Mouse (Mus musculus): ENCODE results near the gene Ift74.

Gene Ift74

DNA sequence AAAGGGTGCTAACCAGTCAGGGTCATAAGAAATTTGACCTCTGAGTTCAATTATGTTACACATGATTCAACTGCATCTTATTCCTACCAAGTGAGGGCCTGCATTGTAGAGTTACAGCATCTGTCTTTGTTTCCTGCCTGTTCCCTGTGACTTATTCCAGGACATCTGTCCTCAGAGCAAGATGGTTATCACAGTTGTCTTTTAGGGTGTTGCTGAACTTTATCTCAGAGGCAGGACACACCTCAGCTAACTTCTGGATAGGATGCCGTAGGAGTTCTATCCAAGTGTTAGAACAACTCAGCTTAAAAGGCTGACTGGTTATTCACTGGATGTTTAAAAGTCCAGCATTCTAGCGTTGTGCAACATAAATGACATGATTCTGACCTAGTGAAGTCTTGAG lies 77.9 kb downstream of the Ift74 start:
- no peak for DNase-seq (ENCODE audit: low read depth, low spot score)

DNA sequence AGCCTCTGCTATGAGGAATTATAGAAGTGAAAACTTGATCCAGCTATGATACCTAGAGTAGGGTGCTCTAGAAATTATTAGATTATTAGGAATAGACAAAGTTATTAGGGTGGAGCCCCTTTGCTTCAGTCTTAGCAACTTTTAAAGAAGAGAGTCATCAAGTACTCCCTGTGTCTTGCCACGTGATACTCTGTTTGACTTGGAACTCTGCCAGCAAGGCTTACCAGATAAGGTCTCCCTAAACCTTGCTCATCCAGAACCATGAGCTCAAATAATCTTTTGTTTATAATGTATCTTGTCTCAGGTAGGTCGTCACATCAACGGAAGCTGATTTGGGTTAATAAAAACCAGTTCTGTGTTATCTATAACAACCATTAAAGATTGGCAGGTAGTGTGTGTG lies 82.1 kb downstream of the Ift74 start:
- no peak for DNase-seq (ENCODE audit: low read depth, low spot score)

- DNase-seq (ENCODE audit: low read depth, low spot score) = no peak
Measured at GRCm38 (mm10) chr4:94711002-94711401, 96.7 kb downstream of the Ift74 start.

DNA sequence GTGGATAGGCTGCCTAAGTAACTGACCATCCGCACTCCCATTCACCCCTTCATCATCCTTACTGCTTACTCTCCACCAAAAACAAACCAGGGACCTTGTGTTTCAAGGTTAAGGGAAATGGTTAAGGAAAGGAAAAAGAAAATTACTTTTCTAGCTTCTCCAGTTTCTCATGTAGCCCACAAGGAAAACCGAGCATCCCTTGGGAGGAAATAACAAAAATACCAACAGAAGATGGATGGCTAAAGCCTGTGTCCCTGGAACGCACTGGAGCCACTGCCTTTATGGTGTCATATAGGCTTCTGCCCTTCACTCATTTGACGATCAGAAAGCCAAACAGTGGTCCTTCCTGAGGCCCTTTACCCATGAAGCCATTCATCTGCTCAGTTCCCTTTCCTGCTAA lies 97.1 kb downstream of the Ift74 start:
- no peak for DNase-seq (ENCODE audit: low read depth, low spot score)

DNA sequence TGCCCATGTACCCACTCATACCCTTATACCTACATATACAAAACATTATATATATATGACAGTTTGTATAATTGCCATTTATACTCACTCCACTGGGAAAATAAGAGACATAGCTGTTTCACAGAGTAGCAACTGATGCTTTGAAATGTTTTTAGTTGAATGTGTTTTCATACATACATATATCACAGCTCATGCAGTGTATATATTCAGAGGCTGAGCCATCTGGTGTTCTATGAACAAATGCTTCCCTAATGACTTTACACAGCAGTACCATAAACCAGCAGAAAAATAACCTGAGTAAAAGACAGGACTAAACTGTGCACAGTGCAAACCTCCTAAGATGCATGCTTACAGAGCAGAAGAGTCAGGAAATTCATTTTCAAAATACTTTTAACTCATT lies 99.5 kb downstream of the Ift74 start:
- no peak for DNase-seq (ENCODE audit: low read depth, low spot score)

DNA sequence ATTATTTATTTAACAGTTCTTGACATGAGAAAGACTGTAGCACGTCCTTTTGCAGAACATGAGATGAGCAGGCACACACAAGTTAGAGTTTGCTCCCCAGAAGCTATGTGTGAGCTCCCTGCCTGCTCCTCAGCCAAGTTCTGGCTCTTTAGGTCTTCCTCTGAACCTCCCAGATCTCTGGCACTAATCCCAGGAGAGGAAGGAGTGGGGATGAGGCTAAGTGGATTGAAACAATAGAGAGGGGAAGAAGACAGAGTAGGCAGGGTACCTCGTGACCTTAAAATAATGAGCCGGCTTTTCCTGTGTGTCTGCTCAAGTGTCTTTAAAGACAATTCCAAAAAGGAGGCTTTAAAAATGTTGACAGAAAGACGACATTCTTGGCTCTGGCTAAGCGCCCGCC lies 100.9 kb downstream of the Ift74 start:
- no peak for DNase-seq (ENCODE audit: low read depth, low spot score)

- DNase-seq (ENCODE audit: low read depth, low spot score) = no peak
Measured at GRCm38 (mm10) chr4:94725799-94726198, 111.5 kb downstream of the Ift74 start.

- DNase-seq (ENCODE audit: low read depth, low spot score) = no peak
Measured at GRCm38 (mm10) chr4:94732721-94733120, 118.4 kb downstream of the Ift74 start.

DNA sequence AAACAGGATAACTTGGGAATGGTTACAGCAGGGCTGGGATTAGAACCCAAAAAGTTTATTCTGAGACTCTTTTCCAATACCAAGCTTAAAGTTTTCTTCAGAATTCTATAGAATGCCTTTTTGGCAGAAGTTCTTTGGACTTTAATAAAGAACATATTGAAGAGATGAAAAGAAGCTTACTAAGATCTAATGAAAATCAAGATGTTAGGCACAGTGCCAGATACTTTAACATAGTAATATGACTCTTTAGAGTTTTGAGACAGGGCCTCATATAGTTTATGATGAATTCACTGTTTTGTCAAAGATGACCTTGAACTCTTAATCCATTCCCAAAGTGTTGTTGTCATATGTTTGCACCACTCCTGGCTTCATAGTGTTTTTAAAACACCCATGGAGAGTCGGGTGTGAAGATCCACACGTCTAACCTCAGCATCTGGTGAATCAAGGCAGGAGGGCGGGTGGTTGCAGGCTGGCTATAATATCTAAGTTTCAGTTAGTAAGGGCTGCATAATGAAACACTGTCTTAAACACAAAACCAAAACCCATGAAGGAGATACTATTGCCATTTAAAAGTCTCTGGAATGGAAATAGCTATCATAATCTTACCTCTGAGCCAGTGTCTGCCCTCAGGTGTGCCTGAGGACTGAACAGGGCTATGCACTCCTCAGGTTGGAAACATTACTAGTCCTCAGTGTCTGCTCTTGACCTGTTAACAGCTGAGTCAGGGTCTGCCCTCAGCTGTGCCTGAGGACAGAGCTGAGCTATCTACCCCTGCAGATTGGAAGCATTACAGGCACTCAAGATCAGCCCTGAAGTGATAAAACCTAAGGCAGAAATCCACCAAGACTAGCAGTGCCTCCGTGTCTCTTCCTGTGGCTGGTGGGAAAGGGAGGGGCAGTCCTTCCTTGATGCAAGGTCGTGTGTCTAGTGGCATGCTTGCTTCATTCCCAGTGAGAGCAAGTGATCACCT lies 123.3 kb downstream of the Ift74 start:
- no peak for DNase-seq (ENCODE audit: low read depth, low spot score)

GRCm38 (mm10) chr4:94738838-94739731 lies 124.8 kb downstream of the Ift74 start, which contains the start of gene Tek:
Tek (plus strand) TSS chr4:94739289.
- no peak for DNase-seq (ENCODE audit: low read depth, low spot score)

DNA sequence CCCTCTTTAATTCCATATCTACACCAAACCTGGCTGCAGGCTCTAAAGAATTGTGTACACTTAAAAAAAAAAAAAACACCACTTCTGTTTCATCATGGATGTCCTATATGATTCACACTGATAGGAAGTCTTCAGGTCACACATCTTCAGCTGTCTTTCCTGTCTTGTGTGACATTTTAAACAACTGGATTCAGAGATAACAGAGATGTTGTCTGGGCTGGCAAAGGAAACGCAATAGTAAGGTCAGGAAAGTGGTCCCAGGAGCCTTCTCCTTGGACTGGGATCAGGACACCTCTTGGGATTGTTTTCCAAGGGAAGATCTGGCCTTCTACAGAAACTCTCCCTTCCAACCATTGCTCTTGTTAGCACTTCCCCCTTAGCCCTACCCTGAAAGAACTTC lies 127.5 kb downstream of the Ift74 start:
- DNase-seq (ENCODE audit: low read depth, low spot score) = no peak
